Mouse (Mus musculus): ENCODE data around the gene Cygb.
"Not testable (repeated sequence)": the region's sequence is repeated elsewhere in the genome, so short reads cannot be mapped to it uniquely, and the experiment has no call there.

The Cygb gene

GRCm38 (mm10) chr11:116615735-116616437 lies 38.2 kb downstream of the Cygb start:
- DNase-seq (ENCODE audit: low spot score in 2 of 2), result no peak

DNA sequence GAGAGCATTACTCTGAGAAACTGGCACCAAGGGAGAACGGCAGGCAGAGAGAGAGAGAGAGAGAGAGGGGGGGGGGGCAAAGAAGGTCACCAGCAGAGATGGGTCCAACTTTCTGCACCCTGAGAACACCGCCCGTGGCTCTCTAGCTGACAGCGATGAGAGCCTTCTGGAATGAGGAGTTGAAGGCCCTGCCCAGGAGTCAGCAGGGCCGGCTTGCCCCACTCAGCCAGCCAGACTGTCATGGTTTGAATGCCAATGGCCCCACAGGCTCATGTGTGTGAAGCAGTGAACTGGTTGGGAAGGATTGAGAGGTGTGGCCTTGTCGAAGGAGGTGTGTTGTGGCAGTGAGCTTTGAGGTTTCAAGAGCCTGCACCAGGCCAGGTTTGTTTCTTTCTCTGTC lies 40.9 kb downstream of the Cygb start:
- no peak for DNase-seq (ENCODE audit: low spot score in 2 of 2)

- DNase-seq (ENCODE audit: low spot score in 2 of 2), result no peak
Measured at GRCm38 (mm10) chr11:116612554-116612953, 41.6 kb downstream of the Cygb start.

- no peak for DNase-seq (ENCODE audit: low spot score in 2 of 2)
Measured at GRCm38 (mm10) chr11:116611883-116612282, 42.2 kb downstream of the Cygb start.

DNA sequence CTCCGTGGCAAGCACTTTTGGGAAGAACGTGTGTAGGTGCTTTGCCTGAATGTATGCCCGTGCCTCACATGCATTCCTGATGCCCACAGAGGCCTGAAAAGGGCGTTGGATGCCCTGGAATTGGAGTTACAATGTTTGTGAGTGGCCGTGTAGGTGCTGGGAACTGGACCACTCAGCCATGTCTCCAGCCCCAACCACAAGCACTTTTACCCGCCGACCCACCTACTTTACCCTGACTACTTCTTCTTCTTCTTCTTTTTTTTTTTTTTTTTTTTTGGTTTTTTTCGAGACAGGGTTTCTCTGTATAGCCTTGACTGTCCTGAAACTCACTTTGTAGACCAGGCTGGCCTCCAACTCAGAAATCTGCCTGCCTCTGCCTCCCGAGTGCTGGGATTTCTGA lies 42.9 kb downstream of the Cygb start:
- DNase-seq (ENCODE audit: low spot score in 2 of 2), result not testable (repeated sequence)

DNA sequence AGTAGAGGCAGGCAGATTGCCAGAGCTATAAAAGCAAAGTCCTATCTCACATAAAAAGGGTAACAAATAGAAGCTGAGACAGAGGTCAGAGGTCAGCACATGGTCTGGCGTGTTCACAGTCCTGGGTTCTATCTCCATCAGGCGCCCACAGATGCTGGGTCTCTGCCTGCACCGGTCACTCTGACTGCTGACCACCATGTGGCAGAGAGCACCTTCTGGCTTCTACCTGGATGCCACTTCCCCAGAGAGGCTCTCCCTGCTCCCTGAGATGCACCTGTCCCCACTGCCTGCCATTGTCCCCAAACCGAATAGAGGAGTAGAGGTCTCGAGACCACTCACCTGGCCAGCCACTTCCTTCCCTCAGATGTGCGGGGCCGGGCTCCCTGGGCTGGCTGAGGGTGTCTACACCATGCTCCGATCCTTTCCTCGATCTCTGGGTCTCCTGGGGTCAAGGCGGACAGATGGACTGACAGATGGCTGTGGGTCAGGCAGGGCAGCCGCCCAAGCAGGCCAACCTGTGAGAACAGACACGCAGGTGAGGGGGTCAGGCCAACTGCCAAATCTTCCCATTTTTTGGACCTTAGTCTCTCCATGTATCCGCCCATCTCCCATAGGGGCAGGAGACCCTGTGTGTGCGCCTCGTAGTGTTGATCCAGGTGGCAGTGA lies 44.0 kb downstream of the Cygb start:
- DNase-seq (ENCODE audit: low spot score in 2 of 2), result no peak

DNA sequence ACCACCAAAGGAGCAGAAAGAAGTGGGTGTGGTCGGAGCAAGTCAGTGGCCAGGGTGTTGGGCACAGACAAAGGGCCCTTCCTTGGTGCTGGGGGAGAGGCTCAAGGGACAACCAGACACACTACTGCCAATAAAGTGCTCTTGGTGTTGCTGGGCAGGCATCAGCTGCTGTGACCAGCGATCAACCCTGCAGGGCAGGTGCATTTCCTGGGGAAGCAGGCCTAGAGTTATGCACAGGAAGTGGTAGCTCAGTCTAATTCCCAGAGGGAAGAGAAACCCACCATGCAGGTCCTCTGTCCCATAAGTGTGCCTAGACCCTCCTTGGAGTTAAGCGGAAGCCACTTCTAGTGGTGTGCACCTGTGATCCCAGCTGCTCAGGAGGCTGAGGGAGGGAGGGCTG lies 46.4 kb downstream of the Cygb start:
- DNase-seq (ENCODE audit: low spot score in 2 of 2), result no peak

GRCm38 (mm10) chr11:116604097-116604496 lies 50.0 kb downstream of the Cygb start:
- DNase-seq (ENCODE audit: low spot score in 2 of 2), result no peak

- DNase-seq (ENCODE audit: low spot score in 2 of 2), result no peak
Measured at GRCm38 (mm10) chr11:116603339-116603738, 50.8 kb downstream of the Cygb start.

DNA sequence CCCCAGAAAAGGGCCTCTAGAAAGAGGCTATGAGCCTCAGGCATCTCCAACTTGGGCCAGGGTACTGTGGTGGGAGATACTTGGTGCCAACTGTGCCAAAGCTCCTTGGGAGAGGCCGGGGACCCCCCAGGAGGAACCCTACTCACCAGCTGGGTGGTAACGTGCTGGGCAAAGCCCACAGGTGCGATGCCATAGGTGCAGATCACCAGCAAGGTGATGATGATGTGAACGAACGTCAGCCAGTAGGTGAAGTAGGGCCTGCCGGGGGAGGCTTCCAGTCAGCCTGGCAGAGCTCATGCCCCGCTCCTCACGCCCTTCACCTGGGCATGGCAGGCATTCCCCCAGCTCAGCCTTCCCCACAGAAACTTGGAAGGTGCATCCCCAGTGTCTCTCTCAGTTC lies 52.1 kb downstream of the Cygb start:
- no peak for DNase-seq (ENCODE audit: low spot score in 2 of 2)

- DNase-seq (ENCODE audit: low spot score in 2 of 2), result no peak
Measured at GRCm38 (mm10) chr11:116601166-116601565, 52.9 kb downstream of the Cygb start.

DNA sequence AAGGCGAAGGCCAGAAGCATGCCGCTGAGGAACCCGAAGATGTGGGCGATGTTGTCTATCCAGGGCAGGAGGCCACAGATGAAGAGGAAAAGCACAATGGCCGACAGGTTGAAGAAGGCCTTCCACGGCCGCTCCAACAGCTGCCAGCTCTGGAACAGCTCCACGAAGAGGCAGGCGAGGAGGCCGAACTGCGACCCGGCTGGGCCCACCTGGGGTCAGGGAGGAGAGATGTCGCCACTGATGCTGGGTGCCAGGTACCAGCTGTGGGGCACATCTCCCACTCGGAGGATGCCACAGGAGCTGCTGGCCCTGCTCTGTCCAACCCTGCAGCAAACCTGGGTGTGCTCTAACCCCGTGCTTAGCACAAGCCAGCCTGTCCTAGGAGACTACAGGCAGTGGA lies 54.9 kb downstream of the Cygb start:
- DNase-seq (ENCODE audit: low spot score in 2 of 2), result no peak

- DNase-seq (ENCODE audit: low spot score in 2 of 2), result no peak
Measured at GRCm38 (mm10) chr11:116598193-116598592, 55.9 kb downstream of the Cygb start.

GRCm38 (mm10) chr11:116596766-116597165 lies 57.3 kb downstream of the Cygb start:
- DNase-seq (ENCODE audit: low spot score in 2 of 2), result no peak
